Mouse (Mus musculus): ENCODE results near the gene St7.

St7 gene

GRCm38 (mm10) chr6:17816865-17817435 is 124.2 kb downstream of the St7 start:
- DNase-seq (ENCODE audit: extremely low spot score) = peak; percentile 14

- DNase-seq (ENCODE audit: extremely low spot score) = no peak
Observed at GRCm38 (mm10) chr6:17823614-17824013, 130.9 kb downstream of the St7 start.

- no peak for DNase-seq (ENCODE audit: extremely low spot score)
Observed at GRCm38 (mm10) chr6:17824735-17825134, 132.0 kb downstream of the St7 start.

GRCm38 (mm10) chr6:17828382-17828781 is 135.6 kb downstream of the St7 start:
- no peak for DNase-seq (ENCODE audit: extremely low spot score)

- DNase-seq (ENCODE audit: extremely low spot score) = no peak
Observed at GRCm38 (mm10) chr6:17829981-17830380, 137.2 kb downstream of the St7 start.

- DNase-seq (ENCODE audit: extremely low spot score) = peak; percentile 39
Observed at GRCm38 (mm10) chr6:17834493-17834892, 141.8 kb downstream of the St7 start.

- DNase-seq (ENCODE audit: extremely low spot score) = no peak
Observed at GRCm38 (mm10) chr6:17835693-17836092, 143.0 kb downstream of the St7 start.

GRCm38 (mm10) chr6:17837676-17838075 is 144.9 kb downstream of the St7 start:
- DNase-seq (ENCODE audit: extremely low spot score) = no peak

DNA sequence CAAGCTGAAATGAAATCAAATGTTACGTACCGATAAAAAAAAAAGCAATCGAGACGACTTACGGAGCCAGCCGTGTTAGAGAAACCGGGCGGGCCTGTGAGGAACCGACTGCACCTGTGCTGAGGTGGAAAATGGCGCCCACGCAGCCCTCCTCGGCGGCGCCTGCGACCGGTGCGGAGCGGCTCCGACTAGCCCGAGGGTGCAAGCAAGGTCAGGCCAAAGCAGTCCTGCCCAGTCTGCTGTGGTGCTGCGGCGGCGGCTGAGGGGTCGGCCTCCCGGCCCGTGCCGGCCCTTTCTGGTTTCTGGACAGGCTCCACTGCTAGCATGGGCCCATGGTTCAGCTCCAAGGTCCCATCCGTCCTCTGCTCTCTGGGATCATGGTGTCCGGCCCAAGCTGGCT is 147.7 kb downstream of the St7 start:
- DNase-seq (ENCODE audit: extremely low spot score) = no peak

- peak; percentile 12 for DNase-seq (ENCODE audit: extremely low spot score)
Observed at GRCm38 (mm10) chr6:17842759-17843158, 150.0 kb downstream of the St7 start.

GRCm38 (mm10) chr6:17851316-17851715 is 158.6 kb downstream of the St7 start:
- DNase-seq (ENCODE audit: extremely low spot score) = no peak

DNA sequence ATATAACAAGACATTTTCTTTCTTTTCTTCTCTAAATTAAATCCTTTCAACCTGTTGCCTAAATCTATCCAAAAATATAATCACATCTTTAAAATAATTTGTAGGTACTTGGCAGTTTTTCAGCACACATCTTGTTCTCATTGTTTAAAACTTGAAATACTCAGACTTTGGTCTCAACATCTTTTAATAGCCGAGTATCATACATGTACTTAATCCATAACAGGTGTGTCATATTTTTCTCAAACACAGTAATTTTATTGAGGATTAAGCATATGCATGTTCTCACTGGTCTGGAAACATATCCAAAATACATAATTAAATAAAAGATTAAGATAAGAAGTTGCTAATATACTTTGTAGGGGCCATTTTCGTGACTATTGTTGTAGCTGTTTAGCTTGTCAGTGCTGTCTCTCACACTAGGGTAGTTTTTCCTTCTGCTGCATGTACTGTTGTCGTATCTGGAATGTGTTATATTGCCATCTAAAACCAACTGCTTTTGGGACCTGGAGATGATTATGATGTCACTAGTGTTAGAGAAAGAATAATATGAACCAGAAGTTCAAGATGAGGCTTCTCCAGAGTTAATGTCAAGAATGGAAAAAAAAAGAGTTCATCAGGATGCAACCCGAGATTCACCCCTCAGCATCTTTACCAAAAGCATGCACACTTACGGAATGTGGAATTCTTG is 161.0 kb downstream of the St7 start:
- no peak for DNase-seq (ENCODE audit: extremely low spot score)

DNA sequence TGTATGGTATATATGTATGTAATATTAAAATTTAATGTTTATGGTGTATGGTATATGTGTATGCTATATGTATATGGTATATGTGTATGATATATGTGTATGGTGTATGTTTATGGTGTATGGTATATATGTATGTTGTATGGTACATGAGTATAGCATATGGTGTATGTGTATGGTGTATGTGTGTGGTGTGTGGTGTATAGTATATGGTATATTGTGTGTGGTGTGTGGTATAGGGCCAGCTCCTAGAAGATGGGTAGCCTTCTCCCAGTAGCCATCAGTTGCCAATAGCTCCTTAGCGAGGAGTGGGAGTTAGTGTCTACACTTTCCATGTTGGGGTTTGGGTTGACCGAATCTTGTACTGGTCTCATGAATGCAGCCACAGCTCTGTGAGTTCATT is 162.9 kb downstream of the St7 start:
- DNase-seq (ENCODE audit: extremely low spot score) = no peak

- no peak for DNase-seq (ENCODE audit: extremely low spot score)
Observed at GRCm38 (mm10) chr6:17859564-17859963, 166.8 kb downstream of the St7 start.

- no peak for DNase-seq (ENCODE audit: extremely low spot score)
Observed at GRCm38 (mm10) chr6:17860463-17860862, 167.7 kb downstream of the St7 start.

DNA sequence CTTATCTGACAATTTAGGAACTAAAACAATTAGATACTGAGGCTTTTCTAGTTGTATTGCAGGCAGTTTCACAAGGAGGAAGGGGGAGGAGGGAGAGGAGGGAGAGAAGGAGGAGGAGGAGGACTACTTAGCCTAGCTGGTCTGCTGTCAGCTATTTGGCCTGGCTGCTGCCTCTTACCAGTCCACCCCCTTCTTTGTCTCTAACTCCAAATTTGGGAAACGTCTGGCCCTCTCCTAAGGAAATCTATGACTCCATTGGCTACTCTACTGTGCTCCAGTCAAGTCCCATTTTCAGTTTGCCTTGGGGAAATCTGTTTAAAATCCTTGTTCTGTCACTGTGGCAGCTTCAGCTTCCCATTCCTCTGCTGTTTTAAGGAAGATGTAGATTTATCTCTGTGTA is 175.1 kb downstream of the St7 start:
- DNase-seq (ENCODE audit: extremely low spot score) = no peak

DNA sequence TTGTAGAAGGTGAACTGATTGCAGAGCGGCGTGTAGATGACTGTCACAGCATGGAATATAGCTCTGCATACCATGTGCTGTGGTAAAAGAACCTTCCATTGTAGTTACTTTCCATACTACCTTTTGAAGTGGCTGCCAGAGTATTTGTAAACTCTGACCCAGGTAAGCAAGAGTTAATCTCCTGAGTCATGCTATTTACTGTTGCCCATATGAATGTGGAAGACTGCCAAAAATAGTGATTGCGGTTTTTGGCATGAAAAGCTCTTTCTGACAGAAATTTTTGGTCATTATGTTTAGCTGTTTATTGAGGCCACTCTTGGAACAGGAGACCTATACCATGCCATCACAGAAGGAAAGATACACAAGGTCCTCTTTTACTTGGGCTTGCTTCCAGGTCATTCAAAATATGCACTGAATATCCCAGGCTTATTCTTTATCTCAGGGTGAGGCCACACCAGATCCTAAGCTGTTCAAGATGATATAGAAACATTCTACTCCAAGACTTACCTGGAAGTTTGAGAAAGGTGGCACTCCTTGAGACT is 179.2 kb downstream of the St7 start:
- DNase-seq (ENCODE audit: extremely low spot score) = no peak

GRCm38 (mm10) chr6:17875606-17876005 is 182.9 kb downstream of the St7 start:
- no peak for DNase-seq (ENCODE audit: extremely low spot score)

DNA sequence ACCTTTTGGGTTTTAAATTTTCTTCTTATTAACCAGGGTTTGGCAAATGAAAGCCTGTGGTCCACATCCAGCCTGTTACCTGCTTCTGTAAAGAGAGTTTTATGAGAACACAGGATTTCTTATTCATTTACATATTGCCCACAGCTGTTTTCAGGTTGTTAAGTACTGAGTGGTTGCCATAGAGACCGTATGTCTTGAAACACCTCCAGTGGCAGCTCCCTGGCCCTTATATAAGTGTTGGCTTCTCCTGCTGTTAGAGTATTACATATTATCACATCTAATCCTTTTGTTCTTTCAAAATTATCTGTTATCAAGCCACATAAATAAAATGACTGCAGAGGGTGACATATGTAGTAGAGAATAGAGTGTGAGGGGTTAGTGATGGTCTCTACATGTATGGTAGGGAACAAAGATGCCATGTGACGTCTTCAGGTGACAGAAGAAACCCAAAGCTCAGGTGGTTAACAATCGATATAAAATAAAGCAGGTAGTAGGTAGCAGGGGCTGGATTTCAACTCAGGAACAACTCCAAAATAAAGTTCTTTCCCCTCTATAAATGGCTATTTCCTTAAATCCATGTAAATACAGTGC is 183.4 kb downstream of the St7 start:
- DNase-seq (ENCODE audit: extremely low spot score) = no peak

DNA sequence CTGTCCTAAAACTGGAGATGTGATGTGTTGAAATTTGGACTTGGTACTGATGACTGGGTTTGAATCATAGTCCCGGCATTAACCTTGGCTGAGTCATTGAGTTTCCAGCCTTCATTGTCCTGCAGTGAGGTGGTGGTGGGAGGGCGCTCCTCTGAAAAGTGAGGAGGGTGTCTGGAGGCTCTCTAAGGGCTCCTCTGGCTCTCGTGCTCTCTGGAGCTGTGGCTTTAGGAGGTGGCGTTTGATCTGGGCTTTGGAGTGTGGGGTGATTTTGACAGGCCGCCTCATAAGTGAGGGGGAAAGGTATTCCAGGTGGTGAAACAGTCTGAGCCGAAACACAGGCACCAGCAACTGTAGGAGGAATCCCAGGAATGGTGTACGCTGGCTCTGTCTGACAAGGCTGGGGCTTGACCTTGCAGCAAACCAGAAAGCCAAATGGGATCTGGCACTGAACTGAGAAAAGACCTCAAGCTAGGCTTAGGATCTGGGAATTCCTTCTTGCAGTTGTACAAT is 184.0 kb downstream of the St7 start:
- no peak for DNase-seq (ENCODE audit: extremely low spot score)

GRCm38 (mm10) chr6:17882943-17883342 is 190.2 kb downstream of the St7 start:
- DNase-seq (ENCODE audit: extremely low spot score) = no peak

GRCm38 (mm10) chr6:17887765-17888164 is 195.0 kb downstream of the St7 start:
- DNase-seq (ENCODE audit: extremely low spot score) = no peak

DNA sequence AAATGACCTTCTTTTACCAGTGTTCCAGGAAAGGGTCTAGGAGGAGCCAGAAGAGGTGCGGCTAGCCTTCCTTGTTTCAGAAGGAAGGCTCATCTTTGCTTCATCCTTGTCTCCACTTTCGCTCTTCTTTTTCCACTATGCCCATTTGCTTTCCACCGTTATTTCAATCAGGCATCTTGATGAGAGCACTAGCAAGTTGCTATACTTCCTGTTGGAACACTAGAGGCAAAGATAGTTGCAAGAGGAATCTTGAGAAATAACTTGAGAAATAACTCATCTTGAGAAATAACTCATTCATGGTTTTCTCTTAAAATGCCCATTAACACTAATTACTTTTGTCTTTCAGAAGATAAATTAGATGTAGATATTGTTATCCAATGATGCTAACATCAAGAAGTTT is 202.8 kb downstream of the St7 start:
- no peak for DNase-seq (ENCODE audit: extremely low spot score)

All from embryo, embryonic 9.5 days (tissue).